Mouse (Mus musculus) embryonic stem cell, embryonic (primary cell): ENCODE results near the gene Dysf.

Experiments
- CTCF ChIA-PET, 4 experiments: fragments of 300-600 bp in 2 of 4; fragments of 350-600 bp in 2 of 4; sonication (Branson Sonifier 250); formaldehyde crosslinking; loops; one replicate each; lab custom pipeline; 2022; ENCODE audit warnings: inconsistent platforms in 2 of 4; lab: Charles Lee
- POLR2A ChIA-PET, 4 experiments: fragments of 300-600 bp in 2 of 4; fragments of 350-600 bp in 2 of 4; sonication (Branson Sonifier 250); formaldehyde crosslinking; loops; one replicate each; lab custom pipeline; 2022; ENCODE audit warnings: antibody characterized with exemption in 4 of 4, inconsistent platforms in 1 of 4; lab: Charles Lee

Gene Dysf

GRCm38 (mm10) chr6:84125101-84125500 lies 116.7 kb downstream of the Dysf start:
- ChIA-PET CTCF (interaction anchor here in 1 of 4 experiments (1.2 kb wide), 1 partner anchor 9 kb away, joined by 3 read pairs; no protein-coding TSS in a partner anchor), POLR2A (no interaction called here)

- POLR2A ChIA-PET, result no interaction called here
- CTCF ChIA-PET, result no interaction called here
Measured at GRCm38 (mm10) chr6:84128229-84128628, 119.8 kb downstream of the Dysf start.

GRCm38 (mm10) chr6:84130867-84131266 lies 122.5 kb downstream of the Dysf start:
- POLR2A ChIA-PET, result interaction anchor here in 1 of 4 experiments (0.6 kb wide), 1 partner anchor 11 kb away, joined by 4 read pairs; no protein-coding TSS in a partner anchor
- CTCF ChIA-PET, result no interaction called here

GRCm38 (mm10) chr6:84131539-84131938 lies 123.1 kb downstream of the Dysf start:
- ChIA-PET CTCF (no interaction called here), POLR2A (no interaction called here)

- ChIA-PET POLR2A (no interaction called here), CTCF (interaction anchor here in 1 of 4 experiments (1.1 kb wide), 1 partner anchor 125 kb away, joined by 3 read pairs; no protein-coding TSS in a partner anchor)
Measured at GRCm38 (mm10) chr6:84133053-84133452, 124.7 kb downstream of the Dysf start.

- POLR2A ChIA-PET, result interaction anchor here in 2 of 4 experiments (0.6 kb wide), 2 partner anchors 350 to 455 kb away, joined by 4 to 5 read pairs; no protein-coding TSS in a partner anchor
- CTCF ChIA-PET, result interaction anchor here in 1 of 4 experiments (0.8 kb wide), 1 partner anchor 39 kb away, joined by 3 read pairs; no protein-coding TSS in a partner anchor
Measured at GRCm38 (mm10) chr6:84133996-84134721, 125.8 kb downstream of the Dysf start.

GRCm38 (mm10) chr6:84134722-84135394 lies 126.5 kb downstream of the Dysf start:
- POLR2A ChIA-PET, result interaction anchor here in 2 of 4 experiments (0.6 to 1.0 kb wide), 3 partner anchors 57 to 454 kb away, joined by 3 to 5 read pairs (median 4); no protein-coding TSS in a partner anchor
- CTCF ChIA-PET, result no interaction called here

- ChIA-PET CTCF (interaction anchor here in 1 of 4 experiments (0.6 kb wide), 1 partner anchor 95 kb away, joined by 11 read pairs; no protein-coding TSS in a partner anchor), POLR2A (interaction anchor here in 2 of 4 experiments (0.6 to 1.0 kb wide), 2 partner anchors 55 to 58 kb away, joined by 3 read pairs; no protein-coding TSS in a partner anchor)
Measured at GRCm38 (mm10) chr6:84135709-84136108, 127.3 kb downstream of the Dysf start.

- CTCF ChIA-PET, result no interaction called here
- POLR2A ChIA-PET, result interaction anchor here in 1 of 4 experiments (0.6 kb wide), 1 partner anchor 55 kb away, joined by 3 read pairs; no protein-coding TSS in a partner anchor
Measured at GRCm38 (mm10) chr6:84136345-84136744, 128.0 kb downstream of the Dysf start.

GRCm38 (mm10) chr6:84139932-84140331 lies 131.5 kb downstream of the Dysf start:
- POLR2A ChIA-PET, result no interaction called here
- CTCF ChIA-PET, result no interaction called here

- ChIA-PET CTCF (interaction anchor here in 1 of 4 experiments (0.6 kb wide), 1 partner anchor 366 kb away, joined by 3 read pairs; no protein-coding TSS in a partner anchor), POLR2A (interaction anchor here in 2 of 4 experiments (0.7 to 1.2 kb wide), 2 partner anchors 12 to 94 kb away, joined by 3 to 4 read pairs; no protein-coding TSS in a partner anchor)
Measured at GRCm38 (mm10) chr6:84142481-84142880, 134.1 kb downstream of the Dysf start.

GRCm38 (mm10) chr6:84143328-84143727 lies 134.9 kb downstream of the Dysf start:
- ChIA-PET POLR2A (no interaction called here), CTCF (interaction anchor here in 1 of 4 experiments (0.6 kb wide), 1 partner anchor 34 kb away, joined by 5 read pairs; no protein-coding TSS in a partner anchor)

GRCm38 (mm10) chr6:84144393-84144792 lies 136.0 kb downstream of the Dysf start:
- ChIA-PET CTCF (no interaction called here), POLR2A (no interaction called here)

GRCm38 (mm10) chr6:84147206-84148004 lies 139.0 kb downstream of the Dysf start:
- POLR2A ChIA-PET, result no interaction called here
- CTCF ChIA-PET, result interaction anchor here in 2 of 4 experiments (0.6 to 1.0 kb wide), 3 partner anchors 10 to 258 kb away, joined by 3 read pairs; no protein-coding TSS in a partner anchor

- ChIA-PET CTCF (interaction anchor here in 1 of 4 experiments (1.1 kb wide), 1 partner anchor 54 kb away, joined by 4 read pairs; no protein-coding TSS in a partner anchor), POLR2A (interaction anchor here in 1 of 4 experiments (1.1 kb wide), 1 partner anchor 10 kb away, joined by 3 read pairs; no protein-coding TSS in a partner anchor)
Measured at GRCm38 (mm10) chr6:84148470-84148869, 140.1 kb downstream of the Dysf start.

GRCm38 (mm10) chr6:84154508-84154907 lies 146.1 kb downstream of the Dysf start:
- CTCF ChIA-PET, result no interaction called here
- POLR2A ChIA-PET, result no interaction called here

- CTCF ChIA-PET, result interaction anchor here in 1 of 4 experiments (1.0 kb wide), 1 partner anchor 61 kb away, joined by 3 read pairs; no protein-coding TSS in a partner anchor
- POLR2A ChIA-PET, result interaction anchor here in 1 of 4 experiments (0.5 kb wide), 1 partner anchor 1015 kb away, joined by 4 read pairs; no protein-coding TSS in a partner anchor
Measured at GRCm38 (mm10) chr6:84155765-84156164, 147.4 kb downstream of the Dysf start.

- CTCF ChIA-PET, result interaction anchor here in 3 of 4 experiments (0.6 to 1.3 kb wide), 3 partner anchors 41 to 251 kb away, joined by 3 to 4 read pairs (median 3); no protein-coding TSS in a partner anchor
- POLR2A ChIA-PET, result no interaction called here
Measured at GRCm38 (mm10) chr6:84156481-84157025, 148.2 kb downstream of the Dysf start.
